Mouse (Mus musculus) limb, embryonic 14.5 days (tissue): ENCODE data around the gene Ap1m2. TPM values are rescaled to one million over a fixed set of nuclear protein-coding genes. Genes with fewer than 3 reads are reported as not detected.
A peak's percentile ranks its signal among the peaks of the same experiment; 100 is the strongest.

Experiments
- ATAC-seq: fragments of 200-750 bp; cut with Nextera tagmentation; 2 replicates; pipeline ENCODE4 v1.8.0; 2017; ENCODE audit warnings: low read depth, moderate number of reproducible peaks, moderate TSS enrichment; ENCODE audit not compliant: low FRiP score
- DNase-seq: peaks from one replicate; pipeline ENCODE4 v3.0.0-alpha.2; 2015; ENCODE audit warnings: low spot score
- H3K27ac ChIP-seq: fragments of 300-500 bp; sonication (generic); replicated peaks from 2 replicates; pipeline ENCODE4 v1.5.1; 2014; ENCODE audit warnings: low read depth, mild to moderate bottlenecking, low read length, moderate library complexity, mixed read lengths
- H3K27me3 ChIP-seq: fragments of 300-500 bp; sonication (generic); 2 replicates; pipeline ENCODE4 v1.6.1; 2014; ENCODE audit warnings: low read length, mixed read lengths; ENCODE audit not compliant: control insufficient read depth, insufficient read depth
- H3K36me3 ChIP-seq: fragments of 300-500 bp; sonication (generic); 2 replicates; pipeline ENCODE4 v1.6.1; 2014; ENCODE audit warnings: mild to moderate bottlenecking, low read length, moderate library complexity, mixed read lengths; ENCODE audit not compliant: control insufficient read depth, insufficient read depth
- H3K4me1 ChIP-seq: fragments of 300-500 bp; sonication (generic); 2 replicates; pipeline ENCODE4 v1.6.1; 2014; ENCODE audit warnings: antibody characterized with exemption, low read length, mixed read lengths; ENCODE audit not compliant: control insufficient read depth, insufficient read depth
- H3K4me2 ChIP-seq: fragments of 300-500 bp; sonication (generic); replicated peaks from 2 replicates; pipeline ENCODE4 v1.6.1; 2014; ENCODE audit warnings: low read depth, mild to moderate bottlenecking, low read length, moderate library complexity; ENCODE audit not compliant: severe bottlenecking
- H3K4me3 ChIP-seq: fragments of 300-500 bp; sonication (generic); replicated peaks from 2 replicates; pipeline ENCODE4 v1.5.1; 2014; ENCODE audit warnings: low read length
- H3K9ac ChIP-seq: fragments of 300-500 bp; sonication (generic); 2 replicates; pipeline ENCODE4 v1.6.1; 2014; ENCODE audit warnings: mild to moderate bottlenecking, low read depth, low read length, moderate library complexity; ENCODE audit not compliant: severe bottlenecking
- H3K9me3 ChIP-seq: fragments of 300-500 bp; sonication (generic); 2 replicates; pipeline ENCODE4 v1.6.1; 2016; ENCODE audit warnings: low read length; ENCODE audit not compliant: control insufficient read depth
- POLR2A ChIP-seq: fragments of 200-500 bp; IDR thresholded peaks from 2 replicates; pipeline ENCODE4 v1.8.0; 2012; ENCODE audit warnings: inconsistent platforms, mild to moderate bottlenecking, moderate library complexity, borderline replicate concordance; ENCODE audit not compliant: insufficient read depth, insufficient read length; ENCODE audit errors: extremely low read depth
- WGBS: fragments of 180-500 bp; shearing (Covaris S2); extraction: QIAGEN DNeasy Blood & Tissue Kit; methylation state at CpG from one replicate; pipeline ENCODE4 v1.1.7; 2014; 5-methylcytosine and 5-hydroxymethylcytosine counted together
- polyA plus RNA-seq, 2 experiments: library from polyadenylated mRNA; depleted of rRNA in 1 of 2; stranded (reverse) in 1 of 2; unstranded in 1 of 2; fragments of >200 nt; fragmentation: Nextera tagmentation in 1 of 2; extraction: Ambion mirVana in 1 of 2; gene quantifications; 2 replicates each; pipeline versions ENCODE4 v1.2.1 to v1.2.3; 2012 to 2014

Ap1m2 gene
- polyA plus RNA-seq, 2 experiments: 16.3 to 29.3 TPM

GRCm38 (mm10) chr9:21332161-21333061, 20.3 kb upstream of the Ap1m2 start:
- H3K4me3 ChIP-seq: no peak overlapping the region
- ATAC-seq: no peak
- H3K9me3 ChIP-seq: no peaks in the 10 kb centered on the region; the same call in 1 of the 2 replicates
- H3K36me3 ChIP-seq: no peaks in the 10 kb centered on the region
- 34% methylated on average over 9 of the region's 9 CpGs for WGBS
- 0 out of 2 replicates have a peak overlapping the region, but pooled peaks have one; percentile 16 for H3K9ac ChIP-seq
- peaks cover 4% of the 10 kb centered on the region; the same call in 1 of the 2 replicates for H3K4me1 ChIP-seq
- no peaks in the 10 kb centered on the region for H3K27me3 ChIP-seq
- DNase-seq: no peak
- H3K27ac ChIP-seq: no peak overlapping the region
- no peak for TF ChIP-seq POLR2A
- no peak overlapping the region for H3K4me2 ChIP-seq

GRCm38 (mm10) chr9:21331365-21332140, 19.4 kb upstream of the Ap1m2 start:
- 0 out of 2 replicates have a peak, but pooled peaks cover under 1% of the 10 kb centered on the region for H3K36me3 ChIP-seq
- TF ChIP-seq POLR2A: no peak
- no peak overlapping the region for H3K27ac ChIP-seq
- H3K9me3 ChIP-seq: no peaks in the 10 kb centered on the region; the same call in 1 of the 2 replicates
- ATAC-seq (no peak), DNase-seq (no peak)
- H3K4me1 ChIP-seq: peaks cover 3% of the 10 kb centered on the region; the same call in 1 of the 2 replicates
- no peak overlapping the region for H3K4me2 ChIP-seq
- no peak overlapping the region for H3K4me3 ChIP-seq
- H3K27me3 ChIP-seq: no peaks in the 10 kb centered on the region
- H3K9ac ChIP-seq: no peak overlapping the region
- WGBS: 89% methylated on average over 12 of the region's 12 CpGs

GRCm38 (mm10) chr9:21329699-21330289, 17.7 kb upstream of the Ap1m2 start:
- DNase-seq (no peak), ATAC-seq (no peak)
- H3K27ac ChIP-seq: no peak overlapping the region
- H3K4me2 ChIP-seq: no peak overlapping the region
- 89% methylated on average over 10 of the region's 10 CpGs for WGBS
- H3K4me1 ChIP-seq: peaks cover 3% of the 10 kb centered on the region; the same call in 1 of the 2 replicates
- H3K36me3 ChIP-seq: 0 out of 2 replicates have a peak, but pooled peaks cover 3% of the 10 kb centered on the region
- H3K9ac ChIP-seq: no peak overlapping the region
- no peaks in the 10 kb centered on the region for H3K27me3 ChIP-seq
- TF ChIP-seq POLR2A: no peak
- H3K9me3 ChIP-seq: no peaks in the 10 kb centered on the region; the same call in 1 of the 2 replicates
- H3K4me3 ChIP-seq: no peak overlapping the region

DNA sequence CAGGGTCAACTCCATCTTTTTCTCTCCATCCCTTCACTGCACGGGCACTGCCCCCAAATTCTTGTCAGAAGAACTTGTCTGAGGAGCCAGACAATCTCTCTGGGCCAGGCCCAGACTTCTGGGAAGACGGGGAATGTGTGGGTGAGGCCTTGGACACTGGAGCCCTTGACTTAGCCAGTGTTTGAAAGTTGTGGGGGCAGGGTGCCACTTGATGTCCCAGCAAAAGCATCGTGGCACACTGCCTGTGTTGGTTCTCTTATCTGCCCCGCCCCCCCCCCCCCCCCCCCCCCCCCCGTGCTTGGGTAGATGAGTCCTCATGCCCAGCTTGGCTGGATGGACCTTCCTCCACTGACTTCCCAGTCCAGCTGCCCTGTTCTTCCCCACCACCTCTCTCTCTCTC, 16.9 kb upstream of the Ap1m2 start:
- ATAC-seq (no peak), DNase-seq (no peak)
- no peak overlapping the region for H3K9ac ChIP-seq
- H3K27me3 ChIP-seq: no peaks in the 10 kb centered on the region
- no peak for TF ChIP-seq POLR2A
- H3K4me2 ChIP-seq: no peak overlapping the region
- H3K4me1 ChIP-seq: peaks cover 3% of the 10 kb centered on the region; the same call in 1 of the 2 replicates
- no peak overlapping the region for H3K27ac ChIP-seq
- 84% methylated on average over 2 of the region's 5 CpGs for WGBS
- H3K4me3 ChIP-seq: no peak overlapping the region
- H3K36me3 ChIP-seq: 0 out of 2 replicates have a peak, but pooled peaks cover 6% of the 10 kb centered on the region
- H3K9me3 ChIP-seq: no peaks in the 10 kb centered on the region; the same call in 1 of the 2 replicates
